Mouse (Mus musculus): ENCODE data around the gene Adarb1. TPM values are rescaled to one million over a fixed set of nuclear protein-coding genes. Genes with fewer than 3 reads are reported as not detected.

Adarb1 gene
- 17.9 and 19.8 TPM in 2 replicates for polyA plus RNA-seq (2015; fragmentation: Nextera tagmentation; extraction: Ambion mirVana)

GRCm38 (mm10) chr10:77418138-77418537 is at the start of gene Adarb1:
Gene Adarb1, minus strand, starts transcription at chr10:77418270.
- WGBS = under 1% methylated on average over 48 of the region's 57 CpGs
- peaks cover 4% of the 10 kb centered on the region; the same call in 1 of the 2 replicates for H3K27me3 ChIP-seq (replicated peaks)
- H3K4me2 ChIP-seq = peak within 1 kb of the TSS; percentile 77

GRCm38 (mm10) chr10:77467407-77467806 is 49.3 kb upstream of the Adarb1 start:
- ATAC-seq (ENCODE audit: low FRiP score) = no peak
- H3K36me3 ChIP-seq = no peaks in the 10 kb centered on the region
- H3K27ac ChIP-seq (replicated peaks) = no peak overlapping the region
- H3K4me1 ChIP-seq = no peaks in the 10 kb centered on the region
- H3K9ac ChIP-seq (replicated peaks) = no peak overlapping the region
- H3K9me3 ChIP-seq (replicated peaks) = no peaks in the 10 kb centered on the region
- H3K4me3 ChIP-seq (replicated peaks) = no peak overlapping the region
- WGBS = 86% methylated on average over 6 of the region's 6 CpGs
- H3K27me3 ChIP-seq (replicated peaks) = no peaks in the 10 kb centered on the region
- H3K4me2 ChIP-seq = no peak overlapping the region

More at GRCm38 (mm10) chr10:77418138-77418537, at the start of gene Adarb1:
- H3K9me3 ChIP-seq (replicated peaks) = no peaks in the 10 kb centered on the region
- no peaks in the 10 kb centered on the region for H3K36me3 ChIP-seq
- peak within 1 kb of the TSS; percentile 80 for H3K27ac ChIP-seq (replicated peaks)
- H3K9ac ChIP-seq (replicated peaks) = peak within 1 kb of the TSS; percentile 83
- peak; percentile 95 for ATAC-seq (ENCODE audit: low FRiP score)
- peak within 1 kb of the TSS; percentile 83 for H3K4me3 ChIP-seq (replicated peaks)
- H3K4me1 ChIP-seq = peaks cover 25% of the 10 kb centered on the region

- H3K27me3 ChIP-seq (replicated peaks) = no peaks in the 10 kb centered on the region
- H3K4me3 ChIP-seq (replicated peaks) = no peak overlapping the region
- H3K4me1 ChIP-seq = no peaks in the 10 kb centered on the region
- ATAC-seq (ENCODE audit: low FRiP score) = no peak
- WGBS = 82% methylated on average over 5 of the region's 5 CpGs
- H3K9me3 ChIP-seq (replicated peaks) = no peaks in the 10 kb centered on the region
- no peak overlapping the region for H3K4me2 ChIP-seq
- H3K36me3 ChIP-seq = no peaks in the 10 kb centered on the region
- no peak overlapping the region for H3K27ac ChIP-seq (replicated peaks)
- H3K9ac ChIP-seq (replicated peaks) = no peak overlapping the region
Observed at GRCm38 (mm10) chr10:77465902-77466301, 47.8 kb upstream of the Adarb1 start.

GRCm38 (mm10) chr10:77464181-77464936 is 46.3 kb upstream of the Adarb1 start:
- no peaks in the 10 kb centered on the region for H3K27me3 ChIP-seq (replicated peaks)
- H3K4me2 ChIP-seq = no peak overlapping the region
- H3K27ac ChIP-seq (replicated peaks) = no peak overlapping the region
- no peak overlapping the region for H3K9ac ChIP-seq (replicated peaks)
- H3K9me3 ChIP-seq (replicated peaks) = no peaks in the 10 kb centered on the region
- WGBS = 55% methylated on average over 10 of the region's 10 CpGs
- H3K4me1 ChIP-seq = no peaks in the 10 kb centered on the region
- 0 out of 2 replicates have a peak, but pooled peaks have one; percentile 31 for ATAC-seq (ENCODE audit: low FRiP score)
- no peak overlapping the region for H3K4me3 ChIP-seq (replicated peaks)
- H3K36me3 ChIP-seq = no peaks in the 10 kb centered on the region

GRCm38 (mm10) chr10:77461161-77461560 is 43.1 kb upstream of the Adarb1 start:
- H3K27me3 ChIP-seq (replicated peaks) = no peaks in the 10 kb centered on the region
- H3K4me3 ChIP-seq (replicated peaks) = no peak overlapping the region
- no peak overlapping the region for H3K27ac ChIP-seq (replicated peaks)
- no peaks in the 10 kb centered on the region for H3K36me3 ChIP-seq
- H3K9me3 ChIP-seq (replicated peaks) = no peaks in the 10 kb centered on the region
- no peaks in the 10 kb centered on the region for H3K4me1 ChIP-seq
- no peak overlapping the region for H3K9ac ChIP-seq (replicated peaks)
- WGBS = 89% methylated on average over 8 of the region's 8 CpGs
- no peak for ATAC-seq (ENCODE audit: low FRiP score)
- no peak overlapping the region for H3K4me2 ChIP-seq

- WGBS = 83% methylated on average over 3 of the region's 3 CpGs
- Histone ChIP-seq H3K4me2 (no peak overlapping the region), H3K4me3 (replicated peaks) (no peak overlapping the region), H3K27me3 (replicated peaks) (no peaks in the 10 kb centered on the region), H3K9ac (replicated peaks) (no peak overlapping the region), H3K4me1 (no peaks in the 10 kb centered on the region), H3K36me3 (no peaks in the 10 kb centered on the region), H3K9me3 (replicated peaks) (no peaks in the 10 kb centered on the region), H3K27ac (replicated peaks) (no peak overlapping the region)
- no peak for ATAC-seq (ENCODE audit: low FRiP score)
Observed at GRCm38 (mm10) chr10:77457701-77458100, 39.6 kb upstream of the Adarb1 start.

GRCm38 (mm10) chr10:77456507-77456906 is 38.4 kb upstream of the Adarb1 start:
- Histone ChIP-seq H3K4me1 (no peaks in the 10 kb centered on the region), H3K9ac (replicated peaks) (no peak overlapping the region), H3K4me3 (replicated peaks) (no peak overlapping the region), H3K9me3 (replicated peaks) (no peaks in the 10 kb centered on the region), H3K4me2 (no peak overlapping the region), H3K36me3 (no peaks in the 10 kb centered on the region), H3K27me3 (replicated peaks) (no peaks in the 10 kb centered on the region), H3K27ac (replicated peaks) (no peak overlapping the region)
- no peak for ATAC-seq (ENCODE audit: low FRiP score)
- WGBS = 44% methylated on average over 7 of the region's 7 CpGs

- 86% methylated on average over 14 of the region's 14 CpGs for WGBS
- H3K27me3 ChIP-seq (replicated peaks) = no peaks in the 10 kb centered on the region
- no peak for ATAC-seq (ENCODE audit: low FRiP score)
Observed at GRCm38 (mm10) chr10:77455251-77456010, 37.4 kb upstream of the Adarb1 start.

GRCm38 (mm10) chr10:77454795-77455194 is 36.7 kb upstream of the Adarb1 start:
- no peak overlapping the region for H3K9ac ChIP-seq (replicated peaks)
- H3K36me3 ChIP-seq = no peaks in the 10 kb centered on the region
- H3K27ac ChIP-seq (replicated peaks) = no peak overlapping the region
- no peaks in the 10 kb centered on the region; the same call in 1 of the 2 replicates for H3K4me1 ChIP-seq
- WGBS = 87% methylated on average over 6 of the region's 6 CpGs
- no peak for ATAC-seq (ENCODE audit: low FRiP score)
- H3K9me3 ChIP-seq (replicated peaks) = no peaks in the 10 kb centered on the region
- H3K4me2 ChIP-seq = no peak overlapping the region
- no peaks in the 10 kb centered on the region for H3K27me3 ChIP-seq (replicated peaks)
- H3K4me3 ChIP-seq (replicated peaks) = no peak overlapping the region

More at GRCm38 (mm10) chr10:77455251-77456010, 37.4 kb upstream of the Adarb1 start:
- no peaks in the 10 kb centered on the region for H3K9me3 ChIP-seq (replicated peaks)
- no peaks in the 10 kb centered on the region for H3K4me1 ChIP-seq
- no peak overlapping the region for H3K4me3 ChIP-seq (replicated peaks)
- H3K4me2 ChIP-seq = no peak overlapping the region
- no peak overlapping the region for H3K9ac ChIP-seq (replicated peaks)
- no peaks in the 10 kb centered on the region for H3K36me3 ChIP-seq
- no peak overlapping the region for H3K27ac ChIP-seq (replicated peaks)

GRCm38 (mm10) chr10:77451822-77452221 is 33.8 kb upstream of the Adarb1 start:
- no peak overlapping the region for H3K4me2 ChIP-seq
- 96% methylated on average over 4 of the region's 4 CpGs for WGBS
- H3K27ac ChIP-seq (replicated peaks) = no peak overlapping the region
- H3K9ac ChIP-seq (replicated peaks) = no peak overlapping the region
- no peak for ATAC-seq (ENCODE audit: low FRiP score)
- no peaks in the 10 kb centered on the region for H3K36me3 ChIP-seq
- H3K4me3 ChIP-seq (replicated peaks) = no peak overlapping the region
- H3K9me3 ChIP-seq (replicated peaks) = no peaks in the 10 kb centered on the region
- H3K27me3 ChIP-seq (replicated peaks) = no peaks in the 10 kb centered on the region
- peaks cover 5% of the 10 kb centered on the region for H3K4me1 ChIP-seq

- no peak overlapping the region for H3K4me2 ChIP-seq
- H3K9ac ChIP-seq (replicated peaks) = no peak overlapping the region
- peaks cover 5% of the 10 kb centered on the region for H3K4me1 ChIP-seq
- H3K27me3 ChIP-seq (replicated peaks) = no peaks in the 10 kb centered on the region
- H3K4me3 ChIP-seq (replicated peaks) = no peak overlapping the region
- H3K27ac ChIP-seq (replicated peaks) = no peak overlapping the region
- H3K9me3 ChIP-seq (replicated peaks) = no peaks in the 10 kb centered on the region
- H3K36me3 ChIP-seq = no peaks in the 10 kb centered on the region
- ATAC-seq (ENCODE audit: low FRiP score) = no peak
Observed at GRCm38 (mm10) chr10:77450159-77450464, 32.0 kb upstream of the Adarb1 start.
